ENCODE assay signal across 7 mouse cellular contexts in the genomic region with DNA sequence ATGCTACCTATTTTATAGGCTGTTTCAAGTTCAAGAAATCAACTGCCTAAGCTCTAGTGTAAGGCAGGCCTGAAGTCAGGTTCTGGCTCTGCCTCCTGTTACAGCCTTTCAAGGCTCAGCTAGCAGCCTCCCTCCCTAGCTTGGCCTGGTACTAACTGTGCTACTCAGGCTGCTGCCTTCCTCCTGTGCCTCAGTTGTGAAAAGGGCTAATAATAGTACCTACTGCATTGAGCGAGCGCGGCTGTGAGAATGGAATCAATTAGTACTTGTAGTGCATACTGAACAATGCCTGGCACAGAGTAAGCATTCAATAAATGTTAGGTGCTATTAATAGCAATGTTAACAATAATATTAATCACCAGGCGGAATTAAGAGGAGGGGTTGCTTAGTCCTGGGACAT. TPM values are rescaled to one million over a fixed set of nuclear protein-coding genes. Genes with fewer than 3 reads are reported as not detected.
DNase-seq lines count a peak whose midpoint lies in the region; ATAC-seq and TF ChIP-seq lines count a peak whose summit lies in the region.

No protein-coding gene starts in this region.

- 46% methylated on average over 4 of the region's 4 CpGs for WGBS in embryonic facial prominence, embryonic 15.5 days
- WGBS in hindbrain, embryonic 10.5 days = 65% methylated on average over 4 of the region's 4 CpGs
- 35% methylated on average over 4 of the region's 4 CpGs for WGBS in lung, postnatal 0 days

- TF ChIP-seq CTCF in lung, postnatal 0 days (IDR thresholded peaks at IDR 0.05) = no peak

- no peak for ATAC-seq in embryonic facial prominence, embryonic 15.5 days (ENCODE audit: insufficient number of reproducible peaks, low FRiP score, low TSS enrichment, low read depth)
- ATAC-seq in lung, postnatal 0 days = no peak; the same call in 1 of the 2 replicates
- no peak for ATAC-seq in CD4-positive, CD25-positive, alpha-beta regulatory T cell, adult 4 months

- H3K4me3 ChIP-seq in embryonic facial prominence, embryonic 15.5 days (replicated peaks) = no peak overlapping the region
- H3K4me3 ChIP-seq in hindbrain, embryonic 10.5 days = no peak overlapping the region
- no peak overlapping the region for H3K4me3 ChIP-seq in lung, postnatal 0 days (ENCODE audit: low read depth, low read length)

- H3K27ac ChIP-seq in embryonic facial prominence, embryonic 15.5 days (replicated peaks) = peak overlapping the region; percentile 82
- peak overlapping the region; percentile 71 for H3K27ac ChIP-seq in hindbrain, embryonic 10.5 days
- H3K27ac ChIP-seq in lung, postnatal 0 days (ENCODE audit: low read length) = peak overlapping the region; percentile 96

- H3K36me3 ChIP-seq in embryonic facial prominence, embryonic 15.5 days = peaks cover 12% of the 10 kb centered on the region
- peaks cover 61% of the 10 kb centered on the region for H3K36me3 ChIP-seq in hindbrain, embryonic 10.5 days
- H3K36me3 ChIP-seq in lung, postnatal 0 days (ENCODE audit: insufficient read depth, low read length) = 0 out of 2 replicates have a peak, but pooled peaks cover 7% of the 10 kb centered on the region

- no peaks in the 10 kb centered on the region for H3K27me3 ChIP-seq in embryonic facial prominence, embryonic 15.5 days
- no peaks in the 10 kb centered on the region for H3K27me3 ChIP-seq in hindbrain, embryonic 10.5 days (ENCODE audit: insufficient read depth, poor library complexity, severe bottlenecking)
- no peaks in the 10 kb centered on the region for H3K27me3 ChIP-seq in lung, postnatal 0 days (replicated peaks; ENCODE audit: insufficient read depth, low read length)

- H3K9me3 ChIP-seq in embryonic facial prominence, embryonic 15.5 days (replicated peaks) = no peaks in the 10 kb centered on the region
- H3K9me3 ChIP-seq in hindbrain, embryonic 10.5 days = no peaks in the 10 kb centered on the region
- H3K9me3 ChIP-seq in lung, postnatal 0 days (ENCODE audit: low read length) = no peaks in the 10 kb centered on the region

- no peak overlapping the region for H3K4me2 ChIP-seq in embryonic facial prominence, embryonic 15.5 days (replicated peaks)
- H3K4me2 ChIP-seq in lung, postnatal 0 days (replicated peaks; ENCODE audit: low read depth, low read length) = peak overlapping the region; percentile 9; the same call in 1 of the 2 replicates

- no peak overlapping the region for H3K9ac ChIP-seq in embryonic facial prominence, embryonic 15.5 days
- H3K9ac ChIP-seq in lung, postnatal 0 days (replicated peaks; ENCODE audit: low read depth) = peak overlapping the region; percentile 2; the same call in 1 of the 2 replicates

- peak; percentile 69 to 81 for DNase-seq in lung, adult 18-20 months
- DNase-seq in lung, postnatal 10 days = no peak
- DNase-seq in hindbrain, embryonic 10.5 days (ENCODE audit: low spot score) = no peak
- no peak for DNase-seq in lung, postnatal 0 days (ENCODE audit: low spot score)
- DNase-seq in adipocyte (ENCODE audit: low spot score) = no peak

- peaks cover 75% of the 10 kb centered on the region for H3K4me1 ChIP-seq in embryonic facial prominence, embryonic 15.5 days
- peaks cover 76% of the 10 kb centered on the region for H3K4me1 ChIP-seq in hindbrain, embryonic 10.5 days (replicated peaks)
- H3K4me1 ChIP-seq in lung, postnatal 0 days (ENCODE audit: insufficient read depth, low read depth, low read length) = peaks cover 74% of the 10 kb centered on the region

- no peak for TF ChIP-seq EP300 in lung, postnatal 0 days (IDR thresholded peaks at IDR 0.05)

RNA-seq across cellular contexts. Expression of a gene that starts 11.6 kb away (rescaled TPM):
- polyA plus RNA-seq in embryonic facial prominence, embryonic 15.5 days (2015; fragmentation: Nextera tagmentation; extraction: Ambion mirVana) = 99.1 and 99.7 TPM in 2 replicates
- 110 and 128 TPM in 2 replicates for polyA plus RNA-seq in hindbrain, embryonic 10.5 days (2016; fragmentation: Nextera tagmentation; extraction: Ambion mirVana)
- 100 and 103 TPM in 2 replicates for polyA plus RNA-seq in lung, postnatal 0 days (2015; fragmentation: Nextera tagmentation; extraction: Ambion mirVana)
- 10 to 100 TPM; 55.5 to 75.0 TPM for polyA plus RNA-seq in CD4-positive, CD25-positive, alpha-beta regulatory T cell, adult 4 months (2017; shearing (Covaris generic))

RNA-seq across cellular contexts. Expression of a gene that starts 27.8 kb away (rescaled TPM):
- polyA plus RNA-seq in embryonic facial prominence, embryonic 15.5 days (2015; fragmentation: Nextera tagmentation; extraction: Ambion mirVana) = 60.1 and 60.6 TPM in 2 replicates
- polyA plus RNA-seq in hindbrain, embryonic 10.5 days (2016; fragmentation: Nextera tagmentation; extraction: Ambion mirVana) = 106 and 137 TPM in 2 replicates
- polyA plus RNA-seq in lung, postnatal 0 days (2015; fragmentation: Nextera tagmentation; extraction: Ambion mirVana) = 3.1 and 5.7 TPM in 2 replicates
- polyA plus RNA-seq in CD4-positive, CD25-positive, alpha-beta regulatory T cell, adult 4 months (2017; shearing (Covaris generic)) = 1 to 10 TPM; 4.0 to 9.7 TPM

Comparison
In these comparisons a context has a peak if more than half of its experiments do, and no peak if none do; other contexts are left out.
1. DNase-seq: peak in lung, adult 18-20 months (2 of 2); none in lung, postnatal 10 days (single experiment), hindbrain, embryonic 10.5 days (single experiment), lung, postnatal 0 days (single experiment) and adipocyte (single experiment).
2. Peak in every context shown above with its lines, with median percentiles within 50 percentile points of each other: H3K27ac ChIP-seq.